Mouse (Mus musculus) bone marrow macrophage, adult 2 months (primary cell): ENCODE data around the gene Jarid2.

Source experiments
- CTCF ChIP-seq: IDR thresholded peaks from 2 replicates; pipeline ENCODE4 v1.5.1; 2012; ENCODE audit warnings: low read depth, mild to moderate bottlenecking, low read length, moderate library complexity
- POLR2A ChIP-seq: IDR thresholded peaks from 2 replicates; pipeline ENCODE4 v1.6.1; 2012; ENCODE audit warnings: mild to moderate bottlenecking, low read depth, low read length, borderline replicate concordance

- TF ChIP-seq CTCF (no peak), POLR2A (no peak)
These were observed 25.1 kb upstream of the Jarid2 start for GRCm38 (mm10) chr13:44704036-44704801.
